Mouse (Mus musculus) ES-Bruce4 (cell line): ENCODE results near the gene Itga1.

Experiments used
- CTCF ChIP-seq: IDR thresholded peaks from one replicate; pipeline ENCODE4 v1.8.1; 2011; ENCODE audit warnings: low read depth, low read length
- EP300 ChIP-seq: IDR thresholded peaks from 2 replicates; pipeline ENCODE4 v1.6.1; 2011; ENCODE audit warnings: low read depth, low read length; ENCODE audit not compliant: insufficient read depth
- POLR2A ChIP-seq: IDR thresholded peaks from one replicate; pipeline ENCODE4 v1.8.1; 2011; ENCODE audit warnings: low read length; ENCODE audit not compliant: insufficient read depth

- TF ChIP-seq EP300 = no peak
- TF ChIP-seq CTCF = no peak
- no peak for TF ChIP-seq POLR2A
Measured at GRCm38 (mm10) chr13:115031177-115032000, 70.4 kb downstream of the Itga1 start.
